Mouse (Mus musculus): Measurements from ENCODE around the gene Pdlim5. TPM values are rescaled to one million over a fixed set of nuclear protein-coding genes. Genes with fewer than 3 reads are reported as not detected.

Gene Pdlim5
- 47.9 and 48.3 TPM in 2 replicates for polyA plus RNA-seq (2012; rRNA removed; ENCODE audit: low replicate concordance)

DNA sequence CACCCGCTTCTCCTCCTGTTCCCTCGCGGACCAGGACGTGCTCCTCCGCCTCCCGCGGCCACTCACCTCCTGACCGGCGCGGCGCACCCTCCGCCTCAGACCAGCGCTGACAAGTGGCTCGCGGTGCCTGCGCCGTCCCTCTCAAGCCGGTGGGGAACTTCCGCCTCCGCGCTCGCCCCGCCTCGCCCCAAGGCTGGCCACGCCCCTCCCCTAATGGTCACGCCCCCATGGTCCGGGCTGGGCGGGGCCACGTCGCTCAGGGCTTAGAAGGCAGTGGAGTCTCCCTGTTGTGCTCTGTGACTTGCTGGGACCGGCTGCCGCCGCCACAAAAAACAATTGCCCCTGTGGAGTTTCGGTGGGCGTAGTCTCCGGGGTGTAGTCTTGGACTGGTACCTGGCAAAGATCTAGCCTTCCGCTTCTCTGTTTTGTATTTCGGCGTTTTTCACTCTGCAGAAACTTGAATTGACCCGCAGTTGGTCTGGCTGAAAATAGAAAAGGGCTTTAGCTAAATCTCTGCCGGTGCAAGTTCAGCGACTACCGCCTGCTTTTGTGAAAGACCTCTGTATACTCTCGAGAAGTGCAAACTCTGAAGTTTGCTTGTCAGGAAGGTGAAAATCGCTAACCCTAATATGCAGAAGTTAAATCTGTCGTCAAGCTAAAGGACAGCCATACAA is at the start of gene Pdlim5:
Gene Pdlim5, minus strand, starts transcription at position 177 of the 674 bp plus-strand sequence.

Other genes starting within 250 kb of the Pdlim5 start
- 0.03 and 0.40 TPM in 2 replicates for gene Bmpr1b, start 226.3 kb downstream of the Pdlim5 start, polyA plus RNA-seq (2012; rRNA removed; ENCODE audit: low replicate concordance)
- 4.3 and 7.7 TPM in 2 replicates for gene Gbp5, start 98.3 kb upstream of the Pdlim5 start, polyA plus RNA-seq (2012; rRNA removed; ENCODE audit: low replicate concordance)
- gene Gbp7, start 134.6 kb upstream of the Pdlim5 start, polyA plus RNA-seq (2012; rRNA removed; ENCODE audit: low replicate concordance), result 6.8 and 8.4 TPM in 2 replicates
- 61.0 and 90.5 TPM in 2 replicates for gene Gbp3, start 164.3 kb upstream of the Pdlim5 start, polyA plus RNA-seq (2012; rRNA removed; ENCODE audit: low replicate concordance)
- 0.09 and 0.15 TPM in 2 replicates for gene Gbp2b, start 199.2 kb upstream of the Pdlim5 start, polyA plus RNA-seq (2012; rRNA removed; ENCODE audit: low replicate concordance)
- 39.2 and 49.5 TPM in 2 replicates for gene Gbp2, start 224.9 kb upstream of the Pdlim5 start, polyA plus RNA-seq (2012; rRNA removed; ENCODE audit: low replicate concordance)